Mouse (Mus musculus) hindbrain, embryonic 13.5 days (tissue): ENCODE measurements around the gene Zbed4. TPM values are rescaled to one million over a fixed set of nuclear protein-coding genes. Genes with fewer than 3 reads are reported as not detected.

Experiments
- ATAC-seq: fragments of 200-750 bp; cut with Nextera tagmentation; 2 replicates; pipeline ENCODE4 v1.8.0; 2017; ENCODE audit warnings: moderate TSS enrichment; ENCODE audit not compliant: low FRiP score
- H3K27ac ChIP-seq: fragments of 300-500 bp; sonication (generic); 2 replicates; pipeline ENCODE4 v1.5.1; 2015; ENCODE audit warnings: inconsistent platforms, mild to moderate bottlenecking, moderate library complexity
- H3K27me3 ChIP-seq: fragments of 300-500 bp; sonication (generic); 2 replicates; pipeline ENCODE4 v1.6.1; 2015; ENCODE audit warnings: mild to moderate bottlenecking, inconsistent platforms
- H3K36me3 ChIP-seq: fragments of 300-500 bp; sonication (generic); 2 replicates; pipeline ENCODE4 v1.6.1; 2015; ENCODE audit warnings: mild to moderate bottlenecking, inconsistent platforms
- H3K4me1 ChIP-seq: fragments of 300-500 bp; sonication (generic); replicated peaks from 2 replicates; pipeline ENCODE4 v1.6.1; 2015; ENCODE audit warnings: inconsistent platforms
- H3K4me2 ChIP-seq: fragments of 300-500 bp; sonication (generic); 2 replicates; pipeline ENCODE4 v1.6.1; 2015; ENCODE audit warnings: inconsistent platforms, mild to moderate bottlenecking, moderate library complexity
- H3K4me3 ChIP-seq: fragments of 300-500 bp; sonication (generic); 2 replicates; pipeline ENCODE4 v1.5.1; 2015; ENCODE audit warnings: mild to moderate bottlenecking, inconsistent platforms
- H3K9ac ChIP-seq: fragments of 300-500 bp; sonication (generic); 2 replicates; pipeline ENCODE4 v1.6.1; 2015; ENCODE audit warnings: mild to moderate bottlenecking, inconsistent platforms
- H3K9me3 ChIP-seq: fragments of 300-500 bp; sonication (generic); 2 replicates; pipeline ENCODE4 v1.6.1; 2016; ENCODE audit warnings: inconsistent platforms
- WGBS: fragments of 180-500 bp; shearing (Covaris S2); methylation state at CpG from one replicate; pipeline ENCODE4 v1.1.7; 2015; 5-methylcytosine and 5-hydroxymethylcytosine counted together
- polyA plus RNA-seq: library from polyadenylated mRNA; unstranded; fragments of >200 nt; fragmentation: Nextera tagmentation; extraction: Ambion mirVana; gene quantifications from 2 replicates; pipeline ENCODE4 v1.2.1, GENCODE M21; 2015

Zbed4 gene
- polyA plus RNA-seq, 1 experiment from 2014 or later: 22.8 TPM

- H3K4me3 ChIP-seq: peak within 1 kb of the TSS; percentile 86
- ATAC-seq: peak; percentile 98
- no peaks in the 10 kb centered on the region for H3K9me3 ChIP-seq
- peaks cover 27% of the 10 kb centered on the region for H3K4me1 ChIP-seq
- H3K36me3 ChIP-seq: peaks cover 45% of the 10 kb centered on the region
- H3K4me2 ChIP-seq: peak within 1 kb of the TSS; percentile 83
- H3K27me3 ChIP-seq: no peaks in the 10 kb centered on the region
- under 1% methylated on average over 87 of the region's 88 CpGs for WGBS
- peak within 1 kb of the TSS; percentile 88 for H3K9ac ChIP-seq
- H3K27ac ChIP-seq: peak within 1 kb of the TSS; percentile 89
These were observed 67.8 kb downstream of the Zbed4 start, which contains the start of the genes Alg12 and Creld2 for GRCm38 (mm10) chr15:88819026-88819905. TSS of gene Alg12 (minus strand) at chr15:88819318. TSS of gene Creld2 (plus strand) at chr15:88819646.

- H3K36me3 ChIP-seq: peaks cover 45% of the 10 kb centered on the region
- no peaks in the 10 kb centered on the region for H3K27me3 ChIP-seq
- peaks cover 27% of the 10 kb centered on the region for H3K4me1 ChIP-seq
- H3K9me3 ChIP-seq: no peaks in the 10 kb centered on the region
- H3K4me2 ChIP-seq: peak overlapping the region; percentile 74
- H3K4me3 ChIP-seq: peak overlapping the region; percentile 86
- ATAC-seq: peak; percentile 1; the same call in 1 of the 2 replicates
- H3K27ac ChIP-seq: peak overlapping the region; percentile 78
- H3K9ac ChIP-seq: peak overlapping the region; percentile 87
- WGBS: under 1% methylated on average over 23 of the region's 23 CpGs
These were observed 68.4 kb downstream of the Zbed4 start for GRCm38 (mm10) chr15:88819906-88820303.

- no peak overlapping the region for H3K4me2 ChIP-seq
- peak overlapping the region; percentile 31; the same call in 1 of the 2 replicates for H3K9ac ChIP-seq
- H3K36me3 ChIP-seq: peaks cover 47% of the 10 kb centered on the region
- no peak overlapping the region for H3K27ac ChIP-seq
- no peaks in the 10 kb centered on the region for H3K9me3 ChIP-seq
- no peak for ATAC-seq
- WGBS: 89% methylated on average over 7 of the region's 7 CpGs
- no peaks in the 10 kb centered on the region for H3K27me3 ChIP-seq
- no peak overlapping the region for H3K4me3 ChIP-seq
- peaks cover 27% of the 10 kb centered on the region for H3K4me1 ChIP-seq
These were observed 69.9 kb downstream of the Zbed4 start for GRCm38 (mm10) chr15:88821403-88821802.

GRCm38 (mm10) chr15:88822513-88822912, 71.1 kb downstream of the Zbed4 start:
- Histone ChIP-seq H3K9ac (0 out of 2 replicates have a peak overlapping the region, but pooled peaks have one; percentile 6), H3K27me3 (no peaks in the 10 kb centered on the region), H3K27ac (no peak overlapping the region), H3K36me3 (peaks cover 54% of the 10 kb centered on the region), H3K4me1 (peaks cover 27% of the 10 kb centered on the region), H3K4me3 (no peak overlapping the region), H3K9me3 (no peaks in the 10 kb centered on the region), H3K4me2 (no peak overlapping the region)
- ATAC-seq: no peak
- WGBS: 95% methylated on average over 7 of the region's 7 CpGs

GRCm38 (mm10) chr15:88823376-88823775, 71.9 kb downstream of the Zbed4 start:
- no peak for ATAC-seq
- H3K4me2 ChIP-seq: no peak overlapping the region
- H3K9ac ChIP-seq: no peak overlapping the region
- no peaks in the 10 kb centered on the region for H3K27me3 ChIP-seq
- H3K4me3 ChIP-seq: no peak overlapping the region
- H3K9me3 ChIP-seq: no peaks in the 10 kb centered on the region
- H3K4me1 ChIP-seq: peaks cover 21% of the 10 kb centered on the region
- peaks cover 54% of the 10 kb centered on the region for H3K36me3 ChIP-seq
- 95% methylated on average over 5 of the region's 5 CpGs for WGBS
- no peak overlapping the region for H3K27ac ChIP-seq

GRCm38 (mm10) chr15:88827466-88827865, 76.0 kb downstream of the Zbed4 start:
- no peak for ATAC-seq
- no peak overlapping the region for H3K4me2 ChIP-seq
- peaks cover 46% of the 10 kb centered on the region for H3K36me3 ChIP-seq
- WGBS: 93% methylated on average over 6 of the region's 6 CpGs
- H3K4me3 ChIP-seq: no peak overlapping the region
- no peaks in the 10 kb centered on the region for H3K27me3 ChIP-seq
- H3K9ac ChIP-seq: no peak overlapping the region
- peaks cover 10% of the 10 kb centered on the region for H3K4me1 ChIP-seq
- no peak overlapping the region for H3K27ac ChIP-seq
- H3K9me3 ChIP-seq: no peaks in the 10 kb centered on the region

- Histone ChIP-seq H3K27ac (no peak overlapping the region), H3K9ac (no peak overlapping the region), H3K4me2 (no peak overlapping the region), H3K4me3 (no peak overlapping the region), H3K27me3 (no peaks in the 10 kb centered on the region), H3K9me3 (no peaks in the 10 kb centered on the region), H3K36me3 (peaks cover 39% of the 10 kb centered on the region), H3K4me1 (peaks cover 10% of the 10 kb centered on the region)
- ATAC-seq: peak; percentile 52; the same call in 1 of the 2 replicates
- WGBS: 30% methylated on average over 9 of the region's 9 CpGs
These were observed 76.7 kb downstream of the Zbed4 start for GRCm38 (mm10) chr15:88827991-88828799.

GRCm38 (mm10) chr15:88828800-88829705, 77.6 kb downstream of the Zbed4 start:
- Histone ChIP-seq H3K4me2 (no peak overlapping the region), H3K4me1 (peaks cover 10% of the 10 kb centered on the region), H3K4me3 (no peak overlapping the region), H3K9ac (no peak overlapping the region), H3K36me3 (peaks cover 31% of the 10 kb centered on the region), H3K9me3 (no peaks in the 10 kb centered on the region), H3K27ac (no peak overlapping the region), H3K27me3 (no peaks in the 10 kb centered on the region)
- WGBS: 55% methylated on average over 17 of the region's 17 CpGs
- ATAC-seq: peak; percentile 92

- 81% methylated on average over 6 of the region's 6 CpGs for WGBS
- H3K9me3 ChIP-seq: no peaks in the 10 kb centered on the region
- H3K27ac ChIP-seq: no peak overlapping the region
- peaks cover 10% of the 10 kb centered on the region for H3K4me1 ChIP-seq
- peaks cover 22% of the 10 kb centered on the region for H3K36me3 ChIP-seq
- ATAC-seq: no peak
- no peaks in the 10 kb centered on the region for H3K27me3 ChIP-seq
- no peak overlapping the region for H3K4me2 ChIP-seq
- no peak overlapping the region for H3K4me3 ChIP-seq
- no peak overlapping the region for H3K9ac ChIP-seq
These were observed 78.5 kb downstream of the Zbed4 start for GRCm38 (mm10) chr15:88829791-88830440.

- WGBS: 84% methylated on average over 5 of the region's 5 CpGs
- H3K27me3 ChIP-seq: no peaks in the 10 kb centered on the region
These were observed 79.2 kb downstream of the Zbed4 start for GRCm38 (mm10) chr15:88830696-88831095.

GRCm38 (mm10) chr15:88831482-88831881, 80.0 kb downstream of the Zbed4 start:
- Histone ChIP-seq H3K9ac (no peak overlapping the region), H3K4me1 (peaks cover 11% of the 10 kb centered on the region), H3K27me3 (no peaks in the 10 kb centered on the region), H3K36me3 (peaks cover 6% of the 10 kb centered on the region), H3K27ac (no peak overlapping the region), H3K9me3 (no peaks in the 10 kb centered on the region), H3K4me3 (no peak overlapping the region), H3K4me2 (no peak overlapping the region)
- WGBS: 67% methylated on average over 5 of the region's 5 CpGs
- ATAC-seq: no peak

More at GRCm38 (mm10) chr15:88830696-88831095, 79.2 kb downstream of the Zbed4 start:
- no peaks in the 10 kb centered on the region for H3K9me3 ChIP-seq
- peaks cover 14% of the 10 kb centered on the region for H3K36me3 ChIP-seq
- no peak overlapping the region for H3K27ac ChIP-seq
- no peak overlapping the region for H3K4me3 ChIP-seq
- H3K9ac ChIP-seq: no peak overlapping the region
- no peak overlapping the region for H3K4me2 ChIP-seq
- no peak for ATAC-seq
- peaks cover 10% of the 10 kb centered on the region for H3K4me1 ChIP-seq
